Mouse (Mus musculus) liver, embryonic 11.5 days (tissue): ENCODE measurements around the gene Gm45618. TPM values are rescaled to one million over a fixed set of nuclear protein-coding genes. Genes with fewer than 3 reads are reported as not detected.

ENCODE experiments used
- ATAC-seq: fragments of 200-750 bp; cut with Nextera tagmentation; replicated peaks from 2 replicates; pipeline ENCODE4 v1.8.0; 2017; ENCODE audit warnings: moderate number of reproducible peaks, mild to moderate bottlenecking, moderate TSS enrichment, moderate library complexity; ENCODE audit not compliant: low FRiP score
- DNase-seq: peaks from one replicate; pipeline ENCODE4 v3.0.0-alpha.2; 2017; ENCODE audit warnings: low spot score
- H3K27ac ChIP-seq: fragments of 300-500 bp; sonication (generic); 2 replicates; pipeline ENCODE4 v1.5.1; 2014; ENCODE audit warnings: mild to moderate bottlenecking, low read depth, low read length, control low read depth
- H3K27me3 ChIP-seq: fragments of 300-500 bp; sonication (generic); replicated peaks from 2 replicates; pipeline ENCODE4 v1.6.1; 2014; ENCODE audit warnings: low read length, mixed read lengths; ENCODE audit not compliant: control insufficient read depth, insufficient read depth
- H3K36me3 ChIP-seq: fragments of 300-500 bp; sonication (generic); 2 replicates; pipeline ENCODE4 v1.6.1; 2014; ENCODE audit warnings: mild to moderate bottlenecking, low read length, moderate library complexity, mixed read lengths; ENCODE audit not compliant: control insufficient read depth, insufficient read depth
- H3K4me1 ChIP-seq: fragments of 300-500 bp; sonication (generic); replicated peaks from 2 replicates; pipeline ENCODE4 v1.6.1; 2014; ENCODE audit warnings: low read length, mixed read lengths; ENCODE audit not compliant: control insufficient read depth, insufficient read depth
- H3K4me2 ChIP-seq: fragments of 300-500 bp; sonication (generic); 2 replicates; pipeline ENCODE4 v1.6.1; 2014; ENCODE audit warnings: mild to moderate bottlenecking, control low read depth, moderate library complexity
- H3K4me3 ChIP-seq: fragments of 300-500 bp; sonication (generic); 2 replicates; pipeline ENCODE4 v1.5.1; 2014; ENCODE audit warnings: low read depth, low read length, control low read depth
- H3K9ac ChIP-seq: fragments of 300-500 bp; sonication (generic); 2 replicates; pipeline ENCODE4 v1.6.1; 2014; ENCODE audit warnings: low read depth, low read length, control low read depth
- H3K9me3 ChIP-seq: fragments of 300-500 bp; sonication (generic); 2 replicates; pipeline ENCODE4 v1.6.1; 2016; ENCODE audit warnings: low read length, inconsistent platforms, mixed read lengths; ENCODE audit not compliant: control insufficient read depth
- WGBS: fragments of 180-500 bp; shearing (Covaris S2); extraction: QIAGEN DNeasy Blood & Tissue Kit; methylation state at CpG from one replicate; pipeline ENCODE4 v1.1.7; 2014; 5-methylcytosine and 5-hydroxymethylcytosine counted together
- polyA plus RNA-seq: library from polyadenylated mRNA; unstranded; fragments of >200 nt; fragmentation: Nextera tagmentation; extraction: Ambion mirVana; gene quantifications from 2 replicates; pipeline ENCODE4 v1.2.1, GENCODE M21; 2014

The Gm45618 gene
- polyA plus RNA-seq, 1 experiment from 2014 or later, result not detected

- no peak for ATAC-seq
- peaks cover 17% of the 10 kb centered on the region for H3K4me1 ChIP-seq
- peak overlapping the region; percentile 22 for H3K4me3 ChIP-seq
- H3K9me3 ChIP-seq, result no peaks in the 10 kb centered on the region
- peaks cover 64% of the 10 kb centered on the region for H3K27me3 ChIP-seq
- peak overlapping the region; percentile 52 for H3K4me2 ChIP-seq
- H3K9ac ChIP-seq, result no peak overlapping the region
- WGBS, result 6% methylated on average over 35 of the region's 38 CpGs
- H3K27ac ChIP-seq, result no peak overlapping the region
- H3K36me3 ChIP-seq, result no peaks in the 10 kb centered on the region
- DNase-seq, result no peak
Measured at GRCm38 (mm10) chr7:142082179-142082578, 38.4 kb downstream of the Gm45618 start.

DNA sequence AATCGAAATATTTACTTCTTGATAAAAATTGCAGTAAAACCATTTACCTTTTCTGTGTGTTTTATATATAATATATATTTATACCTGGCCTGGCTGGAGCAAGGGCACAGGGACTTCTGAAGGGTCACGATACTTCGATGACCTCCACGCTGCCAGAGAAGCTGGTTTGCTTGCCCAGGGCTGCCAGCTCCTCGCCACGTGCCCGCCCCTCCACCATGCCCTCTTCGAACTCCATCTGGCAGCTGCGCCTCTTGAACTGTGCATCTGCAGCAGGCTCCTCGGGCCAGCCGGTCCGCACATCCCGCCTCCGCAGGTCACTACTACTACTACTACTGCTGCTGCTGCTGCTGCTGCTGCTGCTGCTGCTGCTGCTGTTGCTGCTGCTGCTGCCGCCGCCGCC lies 38.8 kb downstream of the Gm45618 start:
- H3K4me1 ChIP-seq, result peaks cover 17% of the 10 kb centered on the region
- WGBS, result 27% methylated on average over 17 of the region's 17 CpGs
- ATAC-seq (no peak), DNase-seq (no peak)
- no peaks in the 10 kb centered on the region for H3K9me3 ChIP-seq
- H3K4me3 ChIP-seq, result peak overlapping the region; percentile 22
- H3K4me2 ChIP-seq, result peak overlapping the region; percentile 52
- H3K36me3 ChIP-seq, result no peaks in the 10 kb centered on the region
- no peak overlapping the region for H3K9ac ChIP-seq
- no peak overlapping the region for H3K27ac ChIP-seq
- H3K27me3 ChIP-seq, result peaks cover 64% of the 10 kb centered on the region

DNA sequence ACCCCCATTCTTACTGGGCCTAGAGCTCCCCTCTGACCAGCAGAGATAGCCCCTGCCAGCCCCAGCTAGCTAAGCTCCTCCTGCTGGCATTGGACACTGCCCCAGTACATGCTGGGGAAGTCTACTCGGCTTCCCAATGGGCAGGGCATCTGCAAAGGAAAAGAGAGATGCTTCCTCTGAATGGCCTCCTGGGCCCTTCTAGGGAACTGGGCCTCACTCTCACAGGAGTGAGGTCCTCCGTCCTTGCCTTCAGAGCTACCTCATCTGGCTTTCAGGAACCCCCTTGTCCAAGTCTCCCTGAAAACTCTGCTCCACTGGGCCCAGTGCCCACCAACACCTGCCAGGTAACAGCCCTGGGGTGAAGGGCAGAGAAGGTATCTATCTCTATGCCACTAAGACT lies 39.7 kb downstream of the Gm45618 start:
- Histone ChIP-seq H3K4me2 (no peak overlapping the region), H3K9ac (no peak overlapping the region), H3K4me3 (no peak overlapping the region), H3K4me1 (peaks cover 10% of the 10 kb centered on the region), H3K9me3 (no peaks in the 10 kb centered on the region), H3K27me3 (peaks cover 64% of the 10 kb centered on the region), H3K36me3 (no peaks in the 10 kb centered on the region), H3K27ac (no peak overlapping the region)
- no peak for ATAC-seq
- no peak for DNase-seq
- WGBS, result 44% methylated on average over 2 of the region's 2 CpGs

GRCm38 (mm10) chr7:142079365-142079764 lies 41.2 kb downstream of the Gm45618 start:
- H3K27me3 ChIP-seq, result peaks cover 60% of the 10 kb centered on the region
- no peak overlapping the region for H3K4me2 ChIP-seq
- H3K4me1 ChIP-seq, result no peaks in the 10 kb centered on the region
- no peak overlapping the region for H3K9ac ChIP-seq
- no peak overlapping the region for H3K27ac ChIP-seq
- H3K9me3 ChIP-seq, result no peaks in the 10 kb centered on the region
- DNase-seq, result no peak
- no peak overlapping the region for H3K4me3 ChIP-seq
- ATAC-seq, result no peak
- H3K36me3 ChIP-seq, result no peaks in the 10 kb centered on the region
- 52% methylated on average over 5 of the region's 5 CpGs for WGBS

DNA sequence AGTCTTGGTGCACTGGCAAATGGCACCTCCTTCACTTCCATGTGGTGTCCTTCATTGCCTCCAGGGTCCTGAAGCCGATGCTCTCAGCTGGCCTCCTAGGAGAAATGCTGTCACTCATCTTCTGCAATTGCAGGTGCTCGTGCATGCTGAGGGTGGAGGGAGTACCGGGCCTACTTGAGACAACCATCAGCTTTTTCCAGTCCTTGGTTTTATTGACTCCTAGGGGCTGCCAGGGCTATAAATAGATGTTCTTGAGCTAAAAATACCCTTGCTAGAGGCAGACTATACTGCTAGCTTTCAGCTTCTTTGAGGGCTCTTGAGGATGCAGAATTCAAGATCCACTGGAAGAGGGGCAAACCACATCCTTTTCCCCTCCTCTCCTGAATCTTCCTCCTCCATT lies 43.4 kb downstream of the Gm45618 start:
- Histone ChIP-seq H3K4me3 (no peak overlapping the region), H3K27me3 (peaks cover 41% of the 10 kb centered on the region), H3K36me3 (no peaks in the 10 kb centered on the region), H3K9me3 (no peaks in the 10 kb centered on the region), H3K9ac (no peak overlapping the region), H3K27ac (no peak overlapping the region), H3K4me2 (no peak overlapping the region), H3K4me1 (no peaks in the 10 kb centered on the region)
- WGBS, result 61% methylated on average over 3 of the region's 3 CpGs
- no peak for DNase-seq
- no peak for ATAC-seq

- Histone ChIP-seq H3K27me3 (peaks cover 17% of the 10 kb centered on the region), H3K4me1 (no peaks in the 10 kb centered on the region; the same call in 1 of the 2 replicates), H3K9me3 (no peaks in the 10 kb centered on the region), H3K9ac (no peak overlapping the region), H3K4me2 (no peak overlapping the region), H3K27ac (no peak overlapping the region), H3K36me3 (no peaks in the 10 kb centered on the region), H3K4me3 (no peak overlapping the region)
- ATAC-seq, result no peak
- 58% methylated on average over 8 of the region's 8 CpGs for WGBS
- no peak for DNase-seq
Measured at GRCm38 (mm10) chr7:142074146-142074886, 46.2 kb downstream of the Gm45618 start.

- no peak for DNase-seq
- Histone ChIP-seq H3K4me1 (no peaks in the 10 kb centered on the region; the same call in 1 of the 2 replicates), H3K27me3 (peaks cover 10% of the 10 kb centered on the region), H3K36me3 (no peaks in the 10 kb centered on the region), H3K9ac (no peak overlapping the region), H3K27ac (no peak overlapping the region), H3K9me3 (no peaks in the 10 kb centered on the region), H3K4me2 (no peak overlapping the region), H3K4me3 (no peak overlapping the region)
- no peak for ATAC-seq
Measured at GRCm38 (mm10) chr7:142071717-142072116, 48.8 kb downstream of the Gm45618 start.

GRCm38 (mm10) chr7:142071212-142071578 lies 49.3 kb downstream of the Gm45618 start:
- no peak for DNase-seq
- 16% methylated on average over 9 of the region's 10 CpGs for WGBS
- no peak for ATAC-seq
- H3K9me3 ChIP-seq, result no peaks in the 10 kb centered on the region
- peaks cover 10% of the 10 kb centered on the region for H3K27me3 ChIP-seq
- no peak overlapping the region for H3K4me3 ChIP-seq
- H3K27ac ChIP-seq, result no peak overlapping the region
- no peak overlapping the region for H3K9ac ChIP-seq
- H3K36me3 ChIP-seq, result no peaks in the 10 kb centered on the region
- peak overlapping the region; percentile 33; the same call in 1 of the 2 replicates for H3K4me2 ChIP-seq
- no peaks in the 10 kb centered on the region; the same call in 1 of the 2 replicates for H3K4me1 ChIP-seq
